Mouse (Mus musculus): ENCODE results near the gene Bcat1.
A peak's percentile ranks its signal among the peaks of the same experiment; 100 is the strongest.

Bcat1 gene

GRCm38 (mm10) chr6:145056102-145056501, 19.9 kb downstream of the Bcat1 start:
- no peak for DNase-seq (ENCODE audit: low spot score)

GRCm38 (mm10) chr6:145055277-145055858, 20.6 kb downstream of the Bcat1 start:
- no peak for DNase-seq (ENCODE audit: low spot score)

- DNase-seq (ENCODE audit: low spot score), result no peak
Measured at GRCm38 (mm10) chr6:145052669-145053068, 23.3 kb downstream of the Bcat1 start.

DNA sequence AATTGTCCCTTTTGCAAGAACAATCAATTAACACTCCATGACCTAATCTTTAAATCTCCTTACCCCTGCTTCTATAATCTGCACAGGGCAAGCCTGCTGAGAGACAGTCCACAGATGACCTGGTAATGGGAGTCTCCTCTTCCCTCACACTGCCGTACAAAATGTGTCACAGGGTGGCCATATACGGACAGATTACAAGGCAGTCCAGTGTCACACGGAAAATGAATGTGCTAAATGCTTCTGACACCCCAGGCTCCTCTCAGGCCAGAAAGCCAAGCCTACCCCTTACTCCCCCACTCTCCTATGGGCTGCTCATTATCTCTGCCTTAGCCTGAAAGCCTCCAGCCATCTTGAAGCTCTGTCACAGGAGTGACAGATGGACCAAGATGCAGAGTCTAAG, 25.1 kb downstream of the Bcat1 start:
- DNase-seq (ENCODE audit: low spot score), result no peak

DNA sequence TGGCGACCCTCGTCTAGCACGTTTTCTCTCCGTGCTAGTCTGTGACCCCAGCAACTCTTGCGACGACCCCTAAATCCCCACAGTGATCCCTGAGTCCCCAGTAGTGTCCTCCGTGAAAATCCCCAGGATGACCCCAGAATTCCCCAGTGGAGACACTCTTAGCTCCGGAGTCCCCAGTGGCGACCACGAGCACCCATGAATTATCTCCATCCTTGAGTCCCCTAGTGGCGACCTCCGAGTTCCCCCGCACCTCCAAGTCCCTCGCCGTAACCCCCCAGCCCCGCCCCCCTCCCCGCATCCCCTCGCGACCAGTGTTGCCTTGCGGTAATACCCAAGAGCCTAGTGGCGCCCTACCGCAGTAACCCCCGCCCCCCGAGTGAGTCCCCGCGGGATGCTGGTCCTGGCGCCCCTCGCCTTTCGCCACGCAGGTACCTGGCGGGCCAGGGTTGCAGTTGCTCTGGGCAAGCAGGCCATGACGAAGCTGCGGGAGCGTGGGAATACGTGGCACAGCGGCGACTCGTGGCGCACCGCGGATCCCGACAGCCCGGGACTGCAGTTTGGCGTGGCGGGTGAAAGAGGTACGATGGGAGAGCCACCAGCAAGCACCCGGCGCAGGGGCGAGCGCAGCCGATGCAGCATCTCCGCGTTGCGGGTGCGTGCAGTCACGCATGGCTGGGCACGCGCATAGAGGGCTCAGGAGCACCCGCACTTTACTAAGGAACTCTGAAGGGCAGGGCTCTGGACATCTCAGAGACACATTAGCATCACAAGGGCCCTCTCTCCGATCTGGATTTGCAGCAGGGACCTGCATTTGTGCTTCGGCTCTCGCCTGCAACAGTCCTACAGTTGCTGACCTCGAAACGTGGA, 27.6 kb downstream of the Bcat1 start:
- no peak for DNase-seq (ENCODE audit: low spot score)

GRCm38 (mm10) chr6:145047445-145047857, 28.5 kb downstream of the Bcat1 start:
- no peak for DNase-seq (ENCODE audit: low spot score)

- DNase-seq (ENCODE audit: low spot score), result no peak
Measured at GRCm38 (mm10) chr6:145046266-145046890, 29.6 kb downstream of the Bcat1 start.

GRCm38 (mm10) chr6:145044916-145045574, 30.9 kb downstream of the Bcat1 start:
- no peak for DNase-seq (ENCODE audit: low spot score)

- no peak for DNase-seq (ENCODE audit: low spot score)
Measured at GRCm38 (mm10) chr6:145040732-145041131, 35.3 kb downstream of the Bcat1 start.

- DNase-seq (ENCODE audit: low spot score), result no peak
Measured at GRCm38 (mm10) chr6:145037626-145038025, 38.4 kb downstream of the Bcat1 start.

GRCm38 (mm10) chr6:145035412-145035811, 40.6 kb downstream of the Bcat1 start:
- DNase-seq (ENCODE audit: low spot score), result no peak

DNA sequence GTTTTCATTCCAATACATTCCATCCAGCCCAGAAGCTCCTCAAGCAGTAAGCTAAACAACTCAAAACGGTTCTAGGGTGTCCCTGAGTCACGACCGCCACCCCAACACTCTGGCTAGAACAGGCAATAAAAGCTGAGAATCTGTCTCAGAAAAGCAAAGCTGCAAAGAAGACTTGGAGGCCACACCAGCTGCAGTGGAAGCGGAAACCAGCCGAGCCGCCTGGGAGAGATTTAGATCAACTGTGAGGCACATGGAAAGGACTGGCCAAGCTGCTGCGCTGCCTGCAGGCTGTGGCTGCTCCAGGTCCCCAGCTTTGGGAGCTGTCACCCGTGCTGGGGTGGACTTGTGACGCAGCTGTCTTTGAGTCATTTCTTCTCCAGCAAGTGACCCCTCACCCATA, 45.4 kb downstream of the Bcat1 start:
- DNase-seq (ENCODE audit: low spot score), result no peak

DNA sequence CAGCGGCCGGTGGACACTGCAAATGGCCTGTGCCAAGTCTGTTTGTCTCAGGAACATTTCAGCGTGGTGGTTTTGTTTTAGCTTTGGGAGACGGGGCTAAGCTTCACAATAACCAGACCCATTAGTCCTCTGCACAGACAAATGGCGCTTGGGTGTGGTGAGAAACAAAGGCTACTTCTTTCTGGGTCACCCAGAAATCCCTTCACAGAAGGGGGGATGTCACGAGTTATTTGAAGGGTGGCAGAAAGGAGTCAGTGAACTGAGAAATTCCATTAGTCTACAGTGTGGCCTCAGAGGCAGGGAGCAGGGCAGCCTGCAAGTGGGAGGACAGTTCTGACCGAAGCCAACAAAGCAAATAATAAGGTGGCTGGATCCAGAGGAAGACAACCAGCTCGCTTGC, 52.0 kb downstream of the Bcat1 start:
- no peak for DNase-seq (ENCODE audit: low spot score)

- DNase-seq (ENCODE audit: low spot score), result peak; percentile 15
Measured at GRCm38 (mm10) chr6:145022966-145023725, 52.8 kb downstream of the Bcat1 start.

- DNase-seq (ENCODE audit: low spot score), result no peak
Measured at GRCm38 (mm10) chr6:145022349-145022748, 53.6 kb downstream of the Bcat1 start.

- DNase-seq (ENCODE audit: low spot score), result no peak
Measured at GRCm38 (mm10) chr6:145020553-145020952, 55.4 kb downstream of the Bcat1 start.

DNA sequence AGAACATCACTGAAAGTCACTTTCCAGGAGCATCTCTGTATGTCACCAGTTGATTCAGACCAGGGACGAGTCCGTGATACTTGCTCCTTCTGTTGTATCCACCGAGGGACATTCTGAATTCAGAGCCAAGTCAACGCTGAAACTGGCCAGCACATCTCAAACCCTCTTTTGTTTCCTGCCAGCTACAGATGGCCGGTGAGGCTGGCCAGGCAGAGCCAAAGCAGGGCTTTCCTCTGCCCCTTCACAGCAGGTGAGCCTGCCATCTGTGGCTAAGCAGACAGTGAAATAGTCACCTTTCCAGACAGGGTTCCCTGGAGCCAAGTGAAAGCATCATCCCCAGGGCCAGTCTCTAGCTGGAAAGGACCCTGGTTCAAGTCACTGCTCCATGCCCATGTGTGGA, 57.7 kb downstream of the Bcat1 start:
- DNase-seq (ENCODE audit: low spot score), result no peak

DNA sequence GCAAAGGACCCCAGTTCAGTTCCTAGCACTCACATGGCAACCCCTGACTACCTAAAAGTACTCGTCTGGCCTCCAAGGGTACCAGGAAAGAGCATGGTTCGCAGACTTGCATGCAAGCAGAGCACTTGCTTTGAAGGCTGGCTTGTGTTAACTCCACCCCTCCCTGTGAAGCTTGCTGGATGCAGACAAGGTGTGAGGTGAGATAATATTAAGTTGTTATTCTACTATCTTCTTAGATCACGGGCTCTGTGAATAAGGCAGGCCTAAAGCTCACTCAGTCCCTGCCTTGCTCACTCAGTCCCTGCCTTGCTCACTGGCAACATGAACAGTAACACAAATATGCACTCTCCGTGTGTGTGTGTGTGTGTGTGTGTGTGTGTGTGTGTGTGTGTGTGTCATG, 58.5 kb downstream of the Bcat1 start:
- DNase-seq (ENCODE audit: low spot score), result no peak

- DNase-seq (ENCODE audit: low spot score), result no peak
Measured at GRCm38 (mm10) chr6:145016639-145017038, 59.3 kb downstream of the Bcat1 start.

GRCm38 (mm10) chr6:145014944-145015343, 61.0 kb downstream of the Bcat1 start:
- no peak for DNase-seq (ENCODE audit: low spot score)

DNA sequence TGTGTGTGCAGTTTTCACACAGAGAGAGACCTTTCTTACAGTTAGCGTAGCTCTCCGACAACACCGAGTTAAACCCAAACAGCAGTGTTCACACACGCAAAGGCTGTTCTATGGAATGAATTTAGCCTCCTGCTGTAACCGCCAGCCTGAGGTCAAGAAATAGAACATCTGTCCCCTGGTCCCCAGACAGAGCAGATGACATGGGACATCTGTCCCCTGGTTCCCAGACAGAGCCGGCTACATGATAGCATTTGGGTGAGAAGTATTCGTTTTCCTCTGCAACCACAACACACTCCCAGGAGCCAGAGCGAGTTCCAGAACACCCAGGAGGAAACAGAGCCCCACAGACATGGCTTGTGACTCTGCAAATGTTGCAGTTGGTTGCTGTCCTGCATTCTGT, 63.3 kb downstream of the Bcat1 start:
- no peak for DNase-seq (ENCODE audit: low spot score)

GRCm38 (mm10) chr6:145011141-145011540, 64.8 kb downstream of the Bcat1 start:
- no peak for DNase-seq (ENCODE audit: low spot score)

All from urinary bladder, postnatal 14 days (tissue).